Mouse (Mus musculus): Measurements from ENCODE around the gene Rln1.

Gene Rln1

GRCm38 (mm10) chr19:29334068-29334745 is at the start of gene Rln1:
Gene Rln1 (minus strand): TSS chr19:29334670.
- in situ Hi-C loops (cut with MboI, MseI), result no loop called here

DNA sequence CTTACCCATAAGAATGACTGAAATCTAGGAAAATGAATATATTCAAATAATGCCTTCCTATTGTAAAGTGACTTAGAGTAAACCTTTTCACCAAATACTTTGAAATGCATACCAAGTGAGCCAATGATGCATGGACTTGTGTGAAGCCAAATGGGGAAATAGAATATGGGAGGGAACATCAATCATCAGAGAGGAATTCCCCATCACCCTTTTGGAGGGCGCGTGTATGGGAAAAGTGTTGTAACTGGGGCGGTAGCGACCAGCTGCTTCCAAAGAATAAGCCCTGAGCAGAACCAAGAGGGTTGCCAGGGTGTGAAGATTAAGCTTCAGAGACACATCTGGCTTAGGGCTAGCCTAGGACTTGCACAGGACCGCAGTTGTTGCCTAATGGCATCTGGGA is 48.9 kb upstream of the Rln1 start:
- in situ Hi-C loops (cut with MboI, MseI), result no loop called here

DNA sequence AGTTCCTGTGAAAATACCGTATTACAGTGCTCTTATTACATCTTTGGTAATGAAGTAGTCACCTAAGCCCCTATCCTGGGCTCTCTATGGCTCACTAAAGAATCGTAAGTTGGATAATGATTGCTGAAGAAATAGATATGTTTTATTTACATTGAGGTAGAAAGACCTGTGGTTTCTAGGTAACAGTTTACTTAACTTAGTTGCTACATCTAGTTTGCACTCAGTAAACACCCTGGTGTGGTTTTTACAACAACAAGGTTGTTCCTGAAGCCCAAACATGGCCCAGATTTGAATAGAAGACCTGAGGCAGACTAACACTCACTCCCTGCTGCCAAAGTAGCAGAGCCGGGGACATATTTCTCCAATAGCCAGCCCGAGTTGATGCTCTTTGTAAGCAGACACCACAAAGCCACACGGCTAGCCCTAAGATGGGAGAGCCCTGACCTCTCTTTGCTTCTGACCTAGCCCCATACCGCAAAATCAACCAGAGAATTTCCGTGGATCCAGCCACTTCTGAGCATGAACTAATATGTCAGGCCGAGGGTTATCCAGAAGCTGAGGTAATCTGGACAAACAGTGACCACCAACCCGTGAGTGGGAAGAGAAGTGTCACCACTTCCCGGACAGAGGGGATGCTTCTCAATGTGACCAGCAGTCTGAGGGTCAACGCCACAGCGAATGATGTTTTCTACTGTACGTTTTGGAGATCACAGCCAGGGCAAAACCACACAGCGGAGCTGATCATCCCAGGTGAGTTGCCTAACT is 45.6 kb upstream of the Rln1 start:
- in situ Hi-C loops (cut with MboI, MseI), result no loop called here

GRCm38 (mm10) chr19:29376382-29376781 is 41.9 kb upstream of the Rln1 start:
- in situ Hi-C loops (cut with MboI, MseI), result no loop called here

- in situ Hi-C loops (cut with MboI, MseI), result loop anchor here (5.0 kb wide), 1 partner anchor 77 kb away; no protein-coding TSS in a partner anchor
Observed at GRCm38 (mm10) chr19:29374947-29375346, 40.5 kb upstream of the Rln1 start.

DNA sequence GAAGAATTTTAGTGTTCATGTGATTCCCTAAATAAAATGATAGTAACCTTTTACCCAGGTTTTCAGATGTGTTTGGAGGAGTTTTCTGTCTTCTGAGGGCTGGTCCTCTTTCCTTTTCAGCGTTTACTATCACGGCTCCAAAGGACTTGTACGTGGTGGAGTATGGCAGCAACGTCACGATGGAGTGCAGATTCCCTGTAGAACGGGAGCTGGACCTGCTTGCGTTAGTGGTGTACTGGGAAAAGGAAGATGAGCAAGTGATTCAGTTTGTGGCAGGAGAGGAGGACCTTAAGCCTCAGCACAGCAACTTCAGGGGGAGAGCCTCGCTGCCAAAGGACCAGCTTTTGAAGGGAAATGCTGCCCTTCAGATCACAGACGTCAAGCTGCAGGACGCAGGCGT is 39.0 kb upstream of the Rln1 start:
- in situ Hi-C loops (cut with MboI, MseI), result loop anchor here (5.0 kb wide), 1 partner anchor 79 kb away; no protein-coding TSS in a partner anchor

- in situ Hi-C loops (cut with MboI, MseI), result loop anchor here (5.0 kb wide), 1 partner anchor 80 kb away; no protein-coding TSS in a partner anchor
Observed at GRCm38 (mm10) chr19:29372621-29373020, 38.2 kb upstream of the Rln1 start.

- in situ Hi-C loops (cut with MboI, MseI), result loop anchor here (5.0 kb wide), 1 partner anchor 80 kb away; no protein-coding TSS in a partner anchor
Observed at GRCm38 (mm10) chr19:29372138-29372537, 37.7 kb upstream of the Rln1 start.

- in situ Hi-C loops (cut with MboI, MseI), result loop anchor here (5.0 kb wide), 1 partner anchor 81 kb away; no protein-coding TSS in a partner anchor
Observed at GRCm38 (mm10) chr19:29371284-29372081, 37.0 kb upstream of the Rln1 start.

DNA sequence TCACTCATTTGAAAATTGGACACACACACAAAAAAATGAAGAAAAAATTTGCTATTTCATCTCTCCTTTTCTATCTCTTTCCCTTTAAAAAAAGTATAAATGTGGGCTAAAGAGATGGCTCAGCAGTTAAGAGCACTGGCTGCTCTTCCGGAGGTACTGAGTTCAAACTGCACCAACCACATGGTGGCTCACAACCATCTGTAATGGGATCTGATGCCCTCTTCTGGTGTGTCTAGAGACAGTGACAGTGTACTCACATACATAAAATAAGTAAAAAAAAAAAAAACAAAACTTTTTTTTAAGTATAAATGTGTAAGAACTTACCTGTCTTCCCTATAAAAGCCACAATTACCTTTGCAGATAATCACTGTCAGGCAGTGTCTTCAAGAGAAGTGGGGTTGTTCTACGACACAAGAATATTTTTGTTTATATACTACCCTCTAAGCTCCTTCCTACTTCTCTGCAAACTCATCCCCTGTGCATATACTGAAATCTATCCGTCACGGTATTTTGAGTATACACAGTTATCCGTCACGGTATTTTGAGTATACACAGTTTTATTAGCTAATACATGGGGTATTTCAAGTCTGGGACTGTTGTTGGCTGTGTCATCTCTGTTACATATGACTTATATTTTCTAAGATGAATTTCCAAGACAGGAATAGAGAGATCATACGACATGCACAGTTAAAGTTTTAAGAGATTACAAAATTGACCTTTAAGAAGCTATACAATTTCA is 36.2 kb upstream of the Rln1 start:
- in situ Hi-C loops (cut with MboI, MseI), result loop anchor here (5.0 kb wide), 1 partner anchor 82 kb away; no protein-coding TSS in a partner anchor

DNA sequence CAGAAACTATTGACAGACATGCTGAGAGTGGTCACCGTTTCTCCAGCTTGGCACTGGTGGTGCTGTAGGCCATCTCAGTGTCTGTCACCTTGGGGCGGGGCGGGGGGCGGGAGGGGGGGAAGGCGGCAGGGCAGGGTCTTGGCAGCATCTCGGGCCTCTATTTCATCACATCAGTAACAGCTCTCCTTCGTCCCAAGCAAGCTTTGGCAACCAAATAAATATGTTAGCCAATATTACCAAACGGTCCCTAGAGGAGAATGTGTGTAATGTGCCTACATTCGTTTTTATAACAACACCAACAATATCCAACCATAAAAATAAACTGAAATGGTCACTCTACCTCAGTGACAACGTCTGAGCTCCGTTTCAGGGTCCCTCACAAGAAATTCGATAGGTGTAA is 35.6 kb upstream of the Rln1 start:
- in situ Hi-C loops (cut with MboI, MseI), result loop anchor here (5.0 kb wide), 1 partner anchor 82 kb away; no protein-coding TSS in a partner anchor

- in situ Hi-C loops (cut with MboI, MseI), result loop anchor here (5.0 kb wide), 2 partner anchors 116 to 134 kb away; partner anchors contain the start of gene Jak2
Observed at GRCm38 (mm10) chr19:29368671-29369309, 34.3 kb upstream of the Rln1 start.

DNA sequence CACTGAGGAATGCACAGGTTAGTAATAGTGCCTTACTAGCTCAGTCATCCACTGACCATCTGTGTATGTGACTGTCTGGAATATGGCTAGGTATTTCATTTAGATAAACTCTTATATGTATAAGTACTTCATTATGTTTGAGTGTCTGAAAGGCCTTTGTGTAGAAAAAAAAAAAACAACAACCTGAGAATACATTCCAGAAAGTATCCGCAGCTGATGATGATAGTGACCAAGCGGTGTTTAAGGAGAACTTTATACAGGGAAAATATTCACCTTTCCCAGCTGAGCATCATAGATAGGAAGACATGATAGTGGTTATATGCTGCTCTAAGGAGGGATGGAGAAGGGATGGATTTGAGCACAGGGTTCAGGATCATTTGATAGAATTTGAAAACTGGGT is 33.6 kb upstream of the Rln1 start:
- in situ Hi-C loops (cut with MboI, MseI), result loop anchor here (5.0 kb wide), 2 partner anchors 116 to 134 kb away; partner anchors contain the start of gene Jak2

GRCm38 (mm10) chr19:29366969-29367622 is 32.6 kb upstream of the Rln1 start, which contains the start of the genes Plgrkt and Cd274:
Gene Plgrkt (minus strand): TSS chr19:29367390.
Gene Cd274 (plus strand): TSS chr19:29367455.
- in situ Hi-C loops (cut with MboI, MseI), result loop anchor here (5.0 kb wide), 2 partner anchors 115 to 135 kb away; partner anchors contain the start of gene Jak2

GRCm38 (mm10) chr19:29366226-29366968 is 31.9 kb upstream of the Rln1 start:
- in situ Hi-C loops (cut with MboI, MseI), result loop anchor here (5.0 kb wide), 2 partner anchors 114 to 136 kb away; partner anchors contain the start of gene Jak2

DNA sequence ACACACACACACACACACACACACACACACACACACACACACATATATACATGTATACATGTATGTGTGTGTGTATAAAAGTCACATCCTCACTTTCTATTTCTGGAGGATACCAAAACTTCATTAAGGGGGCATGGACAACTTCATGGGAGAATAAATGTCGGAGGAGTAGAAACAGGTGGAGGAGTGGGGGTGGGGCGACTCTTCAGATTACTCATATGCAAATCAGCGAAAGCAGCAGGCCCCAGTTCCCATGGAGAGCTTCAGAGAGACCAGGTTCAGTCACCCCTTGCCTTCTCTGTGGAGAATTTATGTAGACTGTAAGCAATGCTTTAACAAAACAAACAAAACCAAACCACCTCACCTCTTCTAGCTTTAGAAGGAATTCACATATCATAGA is 30.6 kb upstream of the Rln1 start:
- in situ Hi-C loops (cut with MboI, MseI), result loop anchor here (5.0 kb wide), 2 partner anchors 113 to 137 kb away; partner anchors contain the start of gene Jak2

GRCm38 (mm10) chr19:29364076-29364475 is 29.6 kb upstream of the Rln1 start:
- in situ Hi-C loops (cut with MboI, MseI), result no loop called here

GRCm38 (mm10) chr19:29363557-29363956 is 29.1 kb upstream of the Rln1 start:
- in situ Hi-C loops (cut with MboI, MseI), result no loop called here

Measured in T-helper 2 cell (primary cell).